Mouse (Mus musculus): ENCODE data around the gene Eif2b2. TPM values are rescaled to one million over a fixed set of nuclear protein-coding genes. Genes with fewer than 3 reads are reported as not detected.

The Eif2b2 gene
- polyA plus RNA-seq (2015; fragmentation: Nextera tagmentation; extraction: Ambion mirVana): 81.9 and 84.3 TPM in 2 replicates

DNA sequence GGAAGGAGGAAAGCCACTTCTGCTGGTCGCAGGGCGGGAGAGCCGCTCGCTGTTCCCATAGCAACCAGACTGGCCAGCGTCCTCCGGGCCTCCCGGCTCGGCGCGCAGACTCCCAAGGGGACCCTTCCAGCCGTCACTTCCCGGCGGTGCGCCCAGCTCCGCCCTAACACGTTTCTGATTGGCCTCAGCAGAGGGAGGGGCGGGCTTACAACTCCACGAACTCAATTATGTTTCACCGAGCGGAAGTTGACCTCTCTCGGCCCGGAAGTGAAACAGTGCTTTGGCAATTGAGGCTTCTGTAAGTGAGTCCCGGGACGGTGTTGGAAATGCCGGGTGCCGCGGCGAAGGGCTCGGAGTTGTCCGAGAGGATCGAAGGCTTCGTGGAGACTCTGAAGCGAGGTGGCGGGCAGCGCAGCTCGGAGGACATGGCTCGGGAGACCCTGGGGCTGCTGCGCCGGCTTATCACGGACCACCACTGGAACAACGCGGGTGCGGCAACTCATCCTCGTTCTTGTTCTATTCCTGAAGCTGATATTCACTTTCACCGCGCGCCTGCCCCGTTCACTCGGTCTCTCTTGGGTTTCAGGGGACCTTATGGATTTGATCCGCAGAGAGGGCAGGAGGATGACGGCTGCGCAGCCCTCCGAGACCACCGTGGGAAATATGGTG, at the start of gene Eif2b2:
Eif2b2 (plus strand) TSS at position 246 of the 669 bp plus-strand sequence.
- WGBS: under 1% methylated on average over 49 of the region's 54 CpGs
- ATAC-seq (replicated peaks): peak; percentile 100
- Histone ChIP-seq H3K27me3 (no peaks in the 10 kb centered on the region), H3K9me3 (no peaks in the 10 kb centered on the region), H3K36me3 (peaks cover 32% of the 10 kb centered on the region), H3K9ac (replicated peaks) (peak within 1 kb of the TSS; percentile 68), H3K4me3 (peak within 1 kb of the TSS; percentile 85), H3K27ac (replicated peaks) (peak within 1 kb of the TSS; percentile 82), H3K4me2 (replicated peaks) (peak within 1 kb of the TSS; percentile 93), H3K4me1 (peaks cover 24% of the 10 kb centered on the region)

DNA sequence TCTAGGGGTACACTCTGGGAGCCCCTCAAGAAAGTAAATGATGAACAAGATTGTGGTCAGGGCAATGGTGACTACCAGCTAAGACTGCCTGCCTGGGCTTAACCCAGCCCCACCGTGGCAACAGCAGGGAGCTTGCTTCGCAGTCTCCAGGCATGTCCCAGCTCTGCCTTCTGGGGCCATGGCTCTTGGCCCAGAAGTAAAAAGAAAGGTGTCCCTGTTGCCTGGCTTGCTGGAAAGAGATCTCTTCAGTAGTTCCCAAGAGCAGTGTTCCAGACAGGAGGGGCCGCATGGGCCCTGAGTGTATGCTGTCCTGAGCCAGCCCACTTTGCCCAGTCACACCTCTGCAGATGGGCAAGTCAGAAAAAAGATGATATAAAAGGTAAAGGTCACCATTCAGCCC, 49.4 kb upstream of the Eif2b2 start:
- Histone ChIP-seq H3K9me3 (no peaks in the 10 kb centered on the region), H3K27ac (replicated peaks) (no peak overlapping the region), H3K36me3 (no peaks in the 10 kb centered on the region), H3K4me2 (replicated peaks) (no peak overlapping the region), H3K27me3 (no peaks in the 10 kb centered on the region), H3K4me1 (peaks cover 10% of the 10 kb centered on the region), H3K9ac (replicated peaks) (peak overlapping the region; percentile 34; the same call in 1 of the 2 replicates), H3K4me3 (no peak overlapping the region)
- 36% methylated on average over 3 of the region's 3 CpGs for WGBS
- ATAC-seq (replicated peaks): peak; percentile 15; the same call in 1 of the 2 replicates

DNA sequence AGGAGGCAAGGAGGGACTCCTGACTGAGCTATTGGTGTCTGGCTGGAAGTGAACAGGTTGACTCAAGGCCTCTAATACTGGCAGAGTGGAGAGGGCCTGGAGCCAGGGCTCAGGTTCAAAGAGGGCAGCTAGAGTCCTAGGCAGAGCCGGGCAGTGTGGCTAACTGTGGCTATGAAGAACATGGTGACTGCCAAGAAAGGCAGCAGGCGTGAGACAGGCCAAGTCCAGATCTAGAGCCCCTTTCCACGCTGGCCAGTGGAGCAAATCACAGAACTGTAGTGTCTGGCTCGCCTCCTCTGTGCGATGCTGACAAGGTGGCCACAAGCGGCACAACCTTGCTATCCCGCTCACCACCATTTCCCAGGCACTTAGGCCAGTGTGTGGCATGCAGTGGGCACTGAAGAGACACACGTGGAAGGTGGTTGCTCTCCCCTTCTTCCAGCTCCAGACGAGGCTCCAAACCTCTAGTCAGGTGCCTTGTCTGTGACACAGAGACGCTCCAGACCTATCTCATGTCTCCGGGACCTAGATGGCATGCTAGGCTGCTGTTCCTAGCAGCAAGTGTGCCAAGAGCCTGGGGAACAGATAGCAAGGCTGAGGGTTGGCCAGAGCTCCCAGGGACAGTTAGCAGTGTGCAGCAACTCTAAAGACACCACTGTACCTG, 48.9 kb upstream of the Eif2b2 start:
- H3K9me3 ChIP-seq: no peaks in the 10 kb centered on the region
- no peaks in the 10 kb centered on the region for H3K36me3 ChIP-seq
- no peak overlapping the region for H3K27ac ChIP-seq (replicated peaks)
- WGBS: 80% methylated on average over 11 of the region's 11 CpGs
- ATAC-seq (replicated peaks): 0 out of 2 replicates have a peak, but pooled peaks have one; percentile 12
- no peak overlapping the region for H3K4me3 ChIP-seq
- no peak overlapping the region for H3K9ac ChIP-seq (replicated peaks)
- peaks cover 16% of the 10 kb centered on the region for H3K4me1 ChIP-seq
- no peak overlapping the region for H3K4me2 ChIP-seq (replicated peaks)
- no peaks in the 10 kb centered on the region for H3K27me3 ChIP-seq

DNA sequence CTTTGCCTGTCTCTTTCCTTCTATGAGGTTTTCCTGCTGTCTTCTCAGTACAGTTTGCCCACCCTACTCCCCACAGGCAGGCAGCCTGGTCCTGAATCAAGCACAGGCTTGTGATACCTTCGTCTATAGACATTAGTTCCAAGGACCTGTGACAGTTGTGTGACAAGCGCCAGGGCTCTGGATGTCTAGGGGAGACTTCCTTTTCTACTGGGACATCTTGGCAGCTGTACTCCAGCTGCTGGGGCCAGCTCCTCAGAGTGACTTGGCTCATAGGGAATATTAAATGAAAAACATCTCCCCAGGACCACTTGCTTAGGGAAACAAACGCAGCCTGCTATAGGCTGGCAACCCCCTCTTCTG, 48.4 kb upstream of the Eif2b2 start:
- H3K9me3 ChIP-seq: no peaks in the 10 kb centered on the region
- 78% methylated on average over 3 of the region's 3 CpGs for WGBS
- no peak overlapping the region for H3K27ac ChIP-seq (replicated peaks)
- H3K4me3 ChIP-seq: no peak overlapping the region
- peaks cover 21% of the 10 kb centered on the region for H3K4me1 ChIP-seq
- no peak for ATAC-seq (replicated peaks)
- H3K27me3 ChIP-seq: no peaks in the 10 kb centered on the region
- no peaks in the 10 kb centered on the region for H3K36me3 ChIP-seq
- H3K4me2 ChIP-seq (replicated peaks): no peak overlapping the region
- H3K9ac ChIP-seq (replicated peaks): no peak overlapping the region

DNA sequence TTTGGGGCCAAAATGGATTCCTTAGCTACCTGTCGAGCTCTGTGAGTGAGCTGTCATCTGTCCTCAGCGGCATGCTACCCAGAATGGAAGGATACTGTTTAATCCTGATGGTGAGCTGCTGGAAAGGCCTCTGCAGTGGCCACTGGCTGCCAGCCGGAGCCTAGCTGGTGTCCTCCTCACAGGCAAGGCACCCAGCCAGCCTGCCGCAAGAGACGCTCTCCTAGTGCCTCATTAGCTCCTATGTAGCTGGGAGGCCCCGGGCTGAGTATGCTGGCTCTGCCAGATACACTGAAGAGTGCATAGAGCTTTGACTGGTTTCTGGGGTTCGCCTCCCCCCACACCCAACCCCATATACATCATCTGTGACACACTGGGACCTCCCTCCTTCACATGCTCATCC, 45.3 kb upstream of the Eif2b2 start:
- H3K4me3 ChIP-seq: no peak overlapping the region
- no peaks in the 10 kb centered on the region for H3K36me3 ChIP-seq
- WGBS: 55% methylated on average over 7 of the region's 7 CpGs
- peaks cover 39% of the 10 kb centered on the region for H3K4me1 ChIP-seq
- H3K27ac ChIP-seq (replicated peaks): 0 out of 2 replicates have a peak overlapping the region, but pooled peaks have one; percentile 2
- H3K9ac ChIP-seq (replicated peaks): no peak overlapping the region
- H3K9me3 ChIP-seq: no peaks in the 10 kb centered on the region
- H3K27me3 ChIP-seq: no peaks in the 10 kb centered on the region
- no peak for ATAC-seq (replicated peaks)
- H3K4me2 ChIP-seq (replicated peaks): no peak overlapping the region

DNA sequence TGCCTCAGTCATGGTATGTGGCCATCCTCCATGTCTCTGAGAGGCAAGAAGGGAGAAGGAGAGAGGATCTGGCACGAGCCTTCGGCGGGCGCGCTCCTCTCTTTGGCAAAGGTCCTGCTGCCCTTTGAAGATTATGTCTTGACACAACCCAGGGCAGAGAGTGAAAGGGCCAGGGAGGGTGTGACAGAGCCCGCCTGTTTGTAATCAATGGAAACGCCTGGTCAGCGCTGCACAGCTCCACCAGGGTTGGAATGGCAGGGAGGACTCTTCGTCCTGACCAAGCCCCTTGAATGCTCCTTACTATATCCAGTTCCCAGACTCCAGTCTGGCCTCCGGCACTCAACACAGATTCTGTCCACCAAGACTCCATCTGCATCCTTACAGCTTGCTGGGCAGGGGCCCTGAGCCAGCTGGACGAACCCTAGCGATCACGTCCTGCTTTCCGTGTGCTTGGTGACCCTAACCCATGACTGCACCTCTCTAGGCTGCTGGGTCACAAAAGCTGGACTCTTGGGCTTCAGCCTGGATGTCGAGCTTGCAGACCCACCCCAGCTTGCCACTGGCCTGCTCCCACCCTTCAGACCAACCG, 44.1 kb upstream of the Eif2b2 start:
- Histone ChIP-seq H3K4me1 (peaks cover 31% of the 10 kb centered on the region), H3K27ac (replicated peaks) (peak overlapping the region; percentile 63; the same call in 1 of the 2 replicates), H3K9ac (replicated peaks) (0 out of 2 replicates have a peak overlapping the region, but pooled peaks have one; percentile 12), H3K36me3 (no peaks in the 10 kb centered on the region), H3K4me2 (replicated peaks) (peak overlapping the region; percentile 48), H3K4me3 (peak overlapping the region; percentile 16), H3K27me3 (no peaks in the 10 kb centered on the region), H3K9me3 (no peaks in the 10 kb centered on the region)
- WGBS: 43% methylated on average over 16 of the region's 16 CpGs
- ATAC-seq (replicated peaks): peak; percentile 5; the same call in 1 of the 2 replicates

DNA sequence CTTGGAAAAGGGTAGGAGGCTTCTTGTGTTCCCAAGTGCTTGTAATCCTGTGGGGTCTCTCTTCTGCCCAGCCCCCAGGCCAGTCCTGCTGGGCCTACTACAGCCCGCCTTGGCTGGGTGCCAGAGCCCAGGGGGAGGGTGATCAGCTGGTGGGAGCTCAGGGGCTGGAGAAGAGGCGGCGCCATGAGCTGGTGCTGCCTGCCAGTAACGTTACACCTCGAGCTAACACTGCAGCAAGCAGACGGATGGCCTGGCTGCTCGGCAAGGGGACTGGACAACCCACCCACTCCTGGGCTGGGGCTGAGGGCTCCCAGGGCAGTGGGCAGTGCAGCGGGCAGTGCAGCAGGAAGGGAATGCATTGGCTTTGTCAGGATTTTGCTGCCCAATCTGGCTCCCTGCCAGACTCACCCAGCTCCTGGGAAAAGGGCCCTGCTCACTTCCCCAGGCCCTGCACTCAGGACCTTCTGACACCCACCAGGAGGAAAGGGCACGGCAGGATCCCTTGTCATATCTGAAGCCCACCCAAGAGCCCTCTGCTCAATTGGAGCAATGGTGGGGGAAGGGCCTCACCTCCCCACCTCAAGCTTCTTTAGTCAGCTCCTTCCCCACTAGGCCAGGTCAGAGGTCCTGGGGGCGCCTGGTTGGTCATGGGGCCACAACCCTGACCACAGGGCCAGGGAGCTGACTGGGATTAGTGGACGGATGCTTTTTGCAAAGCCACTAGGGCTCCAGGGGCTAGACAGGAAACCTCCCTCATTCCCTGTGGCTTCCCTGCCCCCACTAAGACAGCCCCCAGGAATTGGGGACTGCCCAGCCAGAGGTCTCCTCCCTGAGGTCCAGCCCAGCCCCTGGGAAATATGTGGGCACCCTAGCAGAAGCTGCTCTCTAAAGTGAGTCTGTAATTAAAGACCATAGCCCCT, 43.1 kb upstream of the Eif2b2 start:
- H3K9ac ChIP-seq (replicated peaks): peak overlapping the region; percentile 36; the same call in 1 of the 2 replicates
- peak; percentile 81 for ATAC-seq (replicated peaks)
- 15% methylated on average over 11 of the region's 11 CpGs for WGBS
- H3K27me3 ChIP-seq: no peaks in the 10 kb centered on the region
- H3K4me1 ChIP-seq: peaks cover 33% of the 10 kb centered on the region
- H3K4me3 ChIP-seq: peak overlapping the region; percentile 22
- H3K9me3 ChIP-seq: no peaks in the 10 kb centered on the region
- no peaks in the 10 kb centered on the region for H3K36me3 ChIP-seq
- H3K4me2 ChIP-seq (replicated peaks): peak overlapping the region; percentile 48
- H3K27ac ChIP-seq (replicated peaks): peak overlapping the region; percentile 63

DNA sequence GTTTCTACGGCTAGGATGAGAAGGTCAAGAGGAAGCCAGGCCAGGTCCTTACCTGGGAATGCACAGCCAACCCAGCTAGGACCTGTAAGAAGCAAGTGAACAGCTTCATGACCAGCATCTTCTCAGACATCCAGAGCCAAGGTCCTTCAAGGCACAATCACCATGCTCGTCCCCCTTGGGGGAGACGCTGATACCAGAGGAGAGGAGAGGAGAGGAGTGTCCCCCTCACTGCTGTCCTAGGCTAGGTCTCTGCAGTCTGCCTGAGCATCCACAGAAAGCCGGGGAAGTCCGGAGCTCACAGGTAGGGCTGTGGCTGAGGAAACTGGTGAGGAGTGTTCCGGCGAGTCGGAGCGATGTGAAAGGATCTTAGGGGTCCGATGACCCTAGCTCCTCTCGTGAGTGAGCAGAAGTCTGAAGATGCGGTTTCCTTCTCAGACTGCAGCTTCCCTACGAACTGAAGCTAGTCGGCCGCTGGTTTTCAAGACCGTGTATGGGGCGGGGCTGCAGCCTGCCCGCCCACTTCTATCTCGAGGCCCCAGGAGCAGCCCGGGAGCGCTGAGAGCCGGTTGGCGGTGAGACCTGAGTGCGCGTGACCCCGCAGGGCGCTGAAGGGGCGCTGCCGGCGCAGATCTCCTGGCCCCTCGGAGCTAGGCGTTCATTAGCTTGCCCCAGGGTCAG, 42.3 kb upstream of the Eif2b2 start:
- Histone ChIP-seq H3K27ac (replicated peaks) (no peak overlapping the region), H3K4me3 (peak overlapping the region; percentile 22), H3K36me3 (no peaks in the 10 kb centered on the region), H3K27me3 (no peaks in the 10 kb centered on the region), H3K9ac (replicated peaks) (peak overlapping the region; percentile 36), H3K9me3 (no peaks in the 10 kb centered on the region), H3K4me1 (peaks cover 41% of the 10 kb centered on the region), H3K4me2 (replicated peaks) (peak overlapping the region; percentile 48)
- WGBS: 5% methylated on average over 32 of the region's 32 CpGs
- ATAC-seq (replicated peaks): no peak

DNA sequence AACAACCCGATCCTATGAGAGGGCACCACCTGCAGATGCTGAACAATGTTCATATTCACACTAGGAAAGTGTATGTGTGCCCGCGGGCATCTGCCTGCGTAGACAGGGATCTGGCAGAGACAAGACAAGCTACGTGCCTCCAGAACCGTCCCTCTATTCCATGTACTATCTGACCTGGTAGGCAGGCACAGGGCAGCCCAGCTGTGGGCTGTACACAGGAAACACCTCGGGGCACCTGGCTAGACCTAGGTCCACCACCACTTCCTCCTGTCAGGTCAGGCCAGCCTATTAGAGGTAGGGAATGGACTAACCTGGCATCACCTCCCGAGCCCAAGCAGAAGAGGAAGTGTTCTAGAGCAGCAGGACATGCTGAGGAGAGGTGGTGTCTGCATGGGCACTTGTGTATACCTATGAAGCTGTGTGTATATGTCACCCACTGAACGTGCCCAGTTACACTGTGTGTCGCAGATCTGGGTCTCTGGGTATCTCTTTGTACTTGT, 41.5 kb upstream of the Eif2b2 start, which contains the start of gene Pgf:
Pgf (minus strand) TSS at position 51 of the 500 bp plus-strand sequence.
- Histone ChIP-seq H3K9ac (replicated peaks) (peak within 1 kb of the TSS; percentile 36), H3K36me3 (no peaks in the 10 kb centered on the region), H3K4me2 (replicated peaks) (peak within 1 kb of the TSS; percentile 48), H3K9me3 (no peaks in the 10 kb centered on the region), H3K27me3 (no peaks in the 10 kb centered on the region), H3K4me1 (peaks cover 47% of the 10 kb centered on the region), H3K4me3 (peak within 1 kb of the TSS; percentile 22), H3K27ac (replicated peaks) (0 out of 2 replicates have a peak within 1 kb of the TSS, but pooled peaks have one; percentile 63)
- ATAC-seq (replicated peaks): no peak
- WGBS: 82% methylated on average over 10 of the region's 10 CpGs

DNA sequence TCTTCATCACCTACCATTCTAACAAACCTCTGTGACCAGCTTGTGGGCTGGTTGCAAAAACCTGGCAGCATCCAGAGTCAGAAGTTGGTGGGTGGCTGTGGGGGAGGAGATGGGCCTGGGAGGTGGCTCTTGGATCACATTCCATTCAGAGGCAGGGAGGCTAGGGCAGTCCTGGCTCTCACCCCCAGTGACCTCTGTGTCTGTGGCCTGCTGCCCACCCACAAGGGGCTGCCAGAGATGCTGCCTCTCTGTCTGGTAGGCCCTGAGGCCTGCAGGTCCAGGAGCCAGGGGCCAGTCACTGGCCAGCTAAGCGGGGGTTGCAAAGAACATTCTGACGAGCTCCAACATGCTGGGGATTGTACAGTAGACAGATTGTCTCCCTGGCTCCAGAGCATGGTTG, 41.0 kb upstream of the Eif2b2 start:
- Histone ChIP-seq H3K27ac (replicated peaks) (no peak overlapping the region), H3K4me1 (peaks cover 51% of the 10 kb centered on the region), H3K36me3 (no peaks in the 10 kb centered on the region), H3K9ac (replicated peaks) (no peak overlapping the region), H3K9me3 (no peaks in the 10 kb centered on the region), H3K4me2 (replicated peaks) (no peak overlapping the region), H3K27me3 (no peaks in the 10 kb centered on the region), H3K4me3 (no peak overlapping the region)
- 83% methylated on average over 2 of the region's 2 CpGs for WGBS
- ATAC-seq (replicated peaks): no peak

Data from forebrain, embryonic 15.5 days (tissue).